Mouse (Mus musculus) Muller cell, postnatal 12 days (primary cell): ENCODE results near the gene Sbf2.

Experiments
- DNase-seq: peaks from one replicate; pipeline ENCODE4 v3.0.0-alpha.2; 2015; ENCODE audit errors: inconsistent ontology term

Gene Sbf2

GRCm38 (mm10) chr7:110306281-110306680 lies 308.4 kb downstream of the Sbf2 start:
- no peak for DNase-seq

GRCm38 (mm10) chr7:110305486-110305885 lies 309.2 kb downstream of the Sbf2 start:
- DNase-seq: no peak

DNA sequence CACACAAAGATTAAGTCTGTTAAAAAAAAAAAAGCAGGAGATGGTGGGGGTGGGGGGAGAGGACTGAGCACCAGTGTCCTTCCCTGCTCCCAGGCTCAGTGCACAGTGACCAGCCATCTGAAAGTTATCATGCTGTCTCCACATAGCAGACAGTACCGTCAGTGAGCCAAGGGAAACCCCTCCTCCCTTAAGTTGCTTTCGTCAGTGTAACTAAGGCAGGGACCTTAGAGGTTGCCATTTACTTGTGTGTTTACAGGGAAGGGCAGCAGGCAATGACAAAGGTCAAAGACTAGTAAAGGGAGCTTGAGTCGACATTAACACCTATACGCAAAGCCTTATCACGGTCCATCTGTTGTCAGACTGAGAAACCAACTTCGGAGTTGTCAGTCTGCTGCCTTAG lies 311.8 kb downstream of the Sbf2 start:
- no peak for DNase-seq

GRCm38 (mm10) chr7:110298739-110299410 lies 315.8 kb downstream of the Sbf2 start:
- no peak for DNase-seq

GRCm38 (mm10) chr7:110298090-110298489 lies 316.6 kb downstream of the Sbf2 start:
- DNase-seq: no peak

- no peak for DNase-seq
Observed at GRCm38 (mm10) chr7:110297611-110298010, 317.1 kb downstream of the Sbf2 start.

GRCm38 (mm10) chr7:110296889-110297603 lies 317.7 kb downstream of the Sbf2 start:
- DNase-seq: peak; percentile 98

DNA sequence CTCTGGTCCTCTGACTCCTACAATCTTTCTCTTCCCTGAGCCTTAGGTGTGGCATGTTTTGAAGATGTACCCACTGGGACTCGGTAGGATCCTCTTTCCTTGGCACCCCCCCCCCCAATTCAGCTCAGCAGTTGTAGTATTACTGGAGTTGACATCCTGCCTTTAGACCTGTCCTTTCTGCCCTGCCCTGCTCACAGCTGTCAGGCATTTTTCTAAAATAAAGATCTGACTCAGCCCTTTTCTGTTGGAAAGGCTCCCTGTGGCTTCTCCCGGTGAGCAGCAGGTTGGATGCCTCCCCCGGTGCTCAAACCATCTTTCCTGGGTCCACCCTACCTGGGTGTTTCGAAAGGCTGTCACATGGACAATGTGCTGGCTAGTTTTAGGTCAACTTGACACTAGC lies 325.1 kb downstream of the Sbf2 start:
- DNase-seq: no peak

DNA sequence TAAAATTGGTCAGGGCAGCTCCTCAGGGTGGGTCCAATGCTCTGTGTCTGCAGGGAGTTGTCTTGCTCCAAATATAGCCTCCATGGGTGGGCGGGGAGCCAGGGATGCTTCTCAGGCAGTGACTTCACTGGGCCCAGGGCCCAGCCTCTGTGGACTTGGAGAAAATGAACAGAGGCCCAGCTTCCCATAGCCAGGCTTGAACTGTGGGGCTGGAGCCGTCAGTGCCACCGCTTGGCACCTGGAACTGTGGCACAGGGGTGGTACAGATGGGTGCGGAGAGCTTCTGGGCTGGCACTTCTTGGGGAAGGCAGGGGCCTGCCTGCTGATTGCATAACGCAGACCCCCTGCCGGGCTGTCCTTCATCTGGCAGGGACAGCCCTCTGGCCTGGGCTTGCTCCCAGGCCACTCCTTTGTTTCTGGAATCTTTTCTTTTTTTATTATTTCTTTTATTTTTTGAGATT lies 326.0 kb downstream of the Sbf2 start:
- peak; percentile 96 for DNase-seq

DNA sequence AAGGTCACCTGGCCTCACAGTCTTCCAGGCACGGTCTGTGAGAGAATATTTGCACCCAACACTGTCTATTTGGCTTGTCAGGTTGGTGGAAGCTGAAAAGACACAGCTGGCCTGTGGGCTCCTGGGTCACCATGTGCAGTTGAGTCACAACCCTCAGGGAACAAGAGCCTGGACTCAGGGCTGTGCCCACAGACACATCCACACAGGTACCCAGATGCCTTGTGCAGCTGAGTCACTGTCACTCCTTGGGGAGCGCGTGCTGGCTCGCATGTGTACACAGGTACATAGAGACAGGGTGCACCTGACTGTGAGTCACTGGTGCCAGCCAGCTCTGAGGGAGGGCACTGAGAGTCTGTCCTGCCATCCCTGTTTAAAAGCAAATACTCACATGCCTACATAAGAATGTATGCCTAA lies 326.5 kb downstream of the Sbf2 start:
- no peak for DNase-seq

- DNase-seq: peak; percentile 46
Observed at GRCm38 (mm10) chr7:110287476-110288071, 327.1 kb downstream of the Sbf2 start.

GRCm38 (mm10) chr7:110286838-110287475 lies 327.8 kb downstream of the Sbf2 start:
- peak; percentile 87 for DNase-seq

- no peak for DNase-seq
Observed at GRCm38 (mm10) chr7:110286198-110286732, 328.5 kb downstream of the Sbf2 start.

DNA sequence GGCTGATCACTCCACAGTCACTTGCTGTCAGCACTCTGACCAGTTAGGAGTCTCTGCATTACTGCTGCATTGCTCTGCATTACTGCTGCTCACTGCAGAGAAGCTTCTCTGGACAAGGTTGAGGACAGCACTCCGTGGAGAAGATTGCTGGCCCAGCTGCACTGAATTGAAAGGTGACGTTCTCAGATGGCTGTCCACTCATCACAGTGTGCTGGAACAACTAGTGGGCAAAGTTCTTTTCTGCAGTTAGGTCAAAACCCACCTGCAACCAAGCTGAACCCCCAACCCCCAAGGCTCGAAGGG lies 328.9 kb downstream of the Sbf2 start:
- no peak for DNase-seq

DNA sequence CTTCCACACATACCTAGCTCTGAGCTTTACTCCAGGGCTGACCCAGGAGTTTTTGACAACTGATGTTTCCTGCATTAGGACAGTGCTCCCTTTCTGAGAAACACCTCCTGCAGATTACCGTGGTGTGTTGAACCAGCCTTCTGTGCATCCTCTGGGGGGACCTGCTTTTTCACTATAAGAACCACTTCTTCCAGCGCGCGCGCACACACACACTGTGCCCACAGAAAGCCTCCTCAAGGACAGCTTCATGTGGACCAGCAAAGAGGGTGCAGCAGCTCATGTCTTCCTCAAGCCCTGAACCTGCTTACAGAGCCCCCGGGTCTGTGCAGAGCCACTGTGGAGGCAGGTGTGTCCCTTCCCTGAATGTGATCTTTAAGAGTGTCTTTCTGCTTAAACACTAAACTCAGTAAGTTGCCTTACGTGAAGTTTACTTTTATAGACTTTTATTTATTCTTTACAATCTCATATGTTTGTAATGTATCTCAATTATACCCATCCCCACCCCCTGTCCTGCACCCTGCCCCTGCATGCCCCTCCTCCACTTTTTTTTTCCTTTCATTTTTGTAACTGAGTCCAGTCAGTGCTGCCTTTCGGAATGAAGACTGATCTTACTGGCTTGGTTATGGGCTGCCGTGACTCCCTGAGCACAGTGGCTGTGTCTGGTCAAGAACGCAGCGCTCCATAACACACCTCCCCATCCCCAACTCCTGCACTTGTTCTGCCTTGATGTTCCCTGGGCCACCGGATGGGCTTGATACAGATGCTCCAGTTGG lies 329.5 kb downstream of the Sbf2 start:
- no peak for DNase-seq

DNA sequence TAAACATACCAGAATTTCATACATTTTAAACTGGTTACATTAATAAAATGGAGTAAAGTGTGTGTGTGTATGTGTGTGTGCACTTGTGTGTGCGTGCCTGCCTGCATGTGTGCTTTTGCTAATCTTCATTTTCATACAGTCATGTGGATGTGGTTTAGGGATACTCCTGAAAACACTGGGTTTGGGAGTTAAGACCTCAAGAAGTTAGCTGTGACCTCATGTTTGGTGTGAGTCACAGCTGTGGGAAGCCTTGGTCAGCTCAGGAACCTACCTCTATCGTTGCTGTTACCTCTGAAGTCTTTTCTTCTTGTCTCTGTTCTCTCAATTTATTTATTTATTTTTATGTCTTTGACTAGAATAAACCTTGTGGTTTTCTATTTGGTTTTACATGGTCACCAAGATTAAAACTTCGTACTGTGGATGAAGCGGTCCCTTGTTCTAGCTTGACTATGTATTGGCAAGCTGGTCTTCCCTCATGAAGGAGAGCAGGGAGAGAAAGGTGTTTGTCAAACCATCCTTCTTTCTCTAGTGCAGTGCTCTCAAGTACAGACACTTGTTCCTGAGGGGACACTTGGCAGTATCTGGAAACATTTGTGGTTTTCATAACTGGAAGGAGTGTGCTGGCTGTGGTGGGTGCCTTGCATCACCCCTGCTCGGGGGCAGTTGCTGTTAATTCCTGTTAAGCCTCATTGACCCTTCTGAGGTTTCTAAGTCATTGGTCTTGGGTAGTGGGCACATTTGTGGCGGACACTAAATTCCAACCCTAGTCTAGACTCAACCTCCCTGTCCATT lies 331.0 kb downstream of the Sbf2 start:
- peak; percentile 51 for DNase-seq

- DNase-seq: no peak
Observed at GRCm38 (mm10) chr7:110282797-110283196, 331.9 kb downstream of the Sbf2 start.

DNA sequence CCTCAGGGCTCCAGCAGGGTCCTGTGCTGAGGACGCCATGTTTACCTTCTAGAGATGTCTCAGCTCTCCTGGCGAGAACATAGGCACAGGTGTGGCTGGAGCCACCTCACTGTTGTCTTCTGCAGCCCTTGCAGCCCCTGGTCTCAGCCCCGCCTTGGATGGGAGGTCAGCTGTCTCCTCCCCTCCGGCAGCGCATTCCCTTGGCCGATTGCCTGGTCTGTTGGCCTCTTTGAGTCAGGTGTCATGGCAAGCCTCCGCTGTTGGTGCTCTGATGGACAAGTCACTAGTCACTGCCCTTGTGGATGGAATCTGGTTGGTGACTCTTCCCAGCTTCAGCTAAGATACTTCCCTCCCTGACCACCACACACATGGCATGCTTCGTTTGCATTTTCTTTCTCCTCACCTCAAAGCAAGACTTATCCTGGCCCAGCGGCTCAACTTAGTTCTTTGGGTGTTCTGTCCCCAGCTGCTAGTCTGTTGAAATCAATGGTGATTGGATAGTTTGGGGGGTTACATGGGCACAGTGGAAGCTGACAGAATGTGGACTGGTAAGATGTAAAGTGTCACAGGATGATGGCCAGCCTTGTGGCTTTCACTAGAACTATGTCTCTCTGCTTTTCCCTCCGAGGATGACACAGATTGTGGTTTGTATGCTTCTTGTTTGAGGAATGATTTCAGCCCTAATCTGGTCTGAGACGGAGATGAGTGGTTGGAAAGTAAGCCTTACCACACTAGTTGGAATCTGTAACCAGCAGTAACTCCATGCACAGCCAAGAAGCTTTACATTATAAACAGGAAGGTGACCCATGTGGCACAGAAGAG lies 333.1 kb downstream of the Sbf2 start:
- no peak for DNase-seq

- DNase-seq: no peak
Observed at GRCm38 (mm10) chr7:110279183-110279582, 335.5 kb downstream of the Sbf2 start.

GRCm38 (mm10) chr7:110277734-110278245 lies 336.9 kb downstream of the Sbf2 start:
- DNase-seq: peak; percentile 56
